Mouse (Mus musculus) kidney, adult 2 months (tissue): Measurements from ENCODE around the gene Frat2.

ENCODE experiments used
- CTCF ChIP-seq: fragments of 200-500 bp; conservative IDR thresholded peaks from 2 replicates; pipeline ENCODE4 v1.5.1; 2011; ENCODE audit warnings: low read depth, mild to moderate bottlenecking, control low read depth, low read length, moderate library complexity, mixed read lengths; ENCODE audit not compliant: insufficient read depth, insufficient read length
- POLR2A ChIP-seq: fragments of 200-500 bp; IDR thresholded peaks from one replicate; pipeline ENCODE4 v1.6.1; 2011; ENCODE audit warnings: low read depth, low read length, control low read depth

GRCm38 (mm10) chr19:41816915-41817314, 31.0 kb downstream of the Frat2 start:
- TF ChIP-seq POLR2A = no peak
- no peak for TF ChIP-seq CTCF
